Mouse (Mus musculus) cerebellum, adult 11 months (tissue): ENCODE measurements at regions not wholly inside any gene's neighbourhood (a gene's known extent, or its start where the extent isn't known, plus 50 kb on each side); places are given as distances from the start of the nearest gene placed in this dataset.

ENCODE experiments used
- DNase-seq: peaks from one replicate; pipeline ENCODE4 v3.0.0; 2022

DNA sequence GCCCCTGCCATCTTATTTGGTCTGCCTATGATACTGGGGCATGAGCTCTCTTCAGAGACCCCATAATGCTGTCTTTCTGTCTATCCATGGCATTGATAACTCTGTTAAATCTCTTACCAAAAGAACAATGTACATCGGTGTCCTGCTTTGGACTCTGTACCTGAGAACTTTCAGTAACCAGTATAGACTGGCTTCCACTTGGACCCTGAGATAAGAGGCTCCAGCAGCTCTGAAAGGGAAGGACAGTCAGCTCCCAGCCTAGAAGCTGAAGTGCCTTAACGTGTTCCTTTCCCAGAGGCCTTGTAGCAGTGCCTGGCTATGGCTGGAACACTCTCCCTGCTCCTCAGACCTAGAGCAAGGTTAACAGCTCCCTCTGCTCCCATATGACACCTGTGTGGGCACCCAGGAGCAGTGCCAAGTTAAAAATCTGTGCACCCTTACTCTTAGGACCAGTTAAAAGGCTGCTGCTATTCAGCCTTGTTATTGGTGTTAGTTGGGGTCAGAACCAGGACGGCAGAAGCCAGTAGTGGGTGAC, 343.8 kb upstream of the Hs6st1 start:
- no peak for DNase-seq

DNA sequence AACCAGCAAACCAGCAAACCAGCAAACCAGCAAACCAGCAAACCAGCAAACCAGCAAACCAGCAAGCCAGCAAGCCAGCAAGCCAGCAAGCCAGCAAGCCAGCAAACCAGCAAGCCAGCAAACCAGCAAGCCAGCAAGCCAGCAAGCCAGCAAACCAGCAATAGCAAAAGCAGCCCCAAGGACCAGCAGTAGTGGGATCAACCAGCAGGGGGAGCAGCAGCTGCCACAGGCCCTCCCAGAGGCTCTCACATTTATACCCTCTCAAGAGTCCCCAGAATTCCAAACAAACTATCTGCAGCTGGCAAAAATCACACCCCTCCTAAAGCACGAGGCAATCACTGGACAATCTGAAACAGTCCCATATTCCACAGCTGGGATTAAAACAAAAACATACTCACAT, 341.6 kb upstream of the Hs6st1 start:
- peak; percentile 31 for DNase-seq

DNA sequence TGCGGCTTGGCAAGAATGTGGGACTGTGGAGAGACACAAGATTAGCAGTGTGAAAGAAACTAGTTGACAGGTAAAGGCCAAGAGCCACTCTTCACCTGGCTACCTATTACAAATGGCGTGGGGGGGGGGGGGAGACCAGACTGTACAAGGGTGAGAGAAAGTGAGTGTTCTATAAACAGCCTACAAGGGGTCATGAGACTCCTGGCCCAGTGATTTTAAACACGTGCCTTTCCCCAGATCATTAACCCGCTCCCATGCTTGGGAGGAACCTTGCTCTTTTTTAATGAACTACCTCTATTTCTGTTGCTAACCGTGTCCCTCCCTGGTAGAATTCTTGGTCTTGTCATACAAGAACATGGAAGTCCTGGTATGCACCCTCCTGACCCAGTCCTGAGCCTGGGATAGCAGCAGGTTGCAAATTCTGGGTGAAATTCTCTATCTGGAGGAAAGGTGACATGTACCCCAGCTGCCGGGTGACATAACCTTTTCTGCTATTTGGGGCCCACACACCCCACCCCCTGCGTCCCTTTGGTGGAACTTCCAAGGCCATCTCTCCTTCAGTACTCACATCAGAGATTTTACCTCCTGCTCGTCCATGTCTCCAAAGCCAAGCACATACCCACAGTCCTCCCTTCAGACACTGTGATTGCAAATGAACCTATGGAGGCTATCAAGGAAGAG, 340.8 kb upstream of the Hs6st1 start:
- no peak for DNase-seq

DNA sequence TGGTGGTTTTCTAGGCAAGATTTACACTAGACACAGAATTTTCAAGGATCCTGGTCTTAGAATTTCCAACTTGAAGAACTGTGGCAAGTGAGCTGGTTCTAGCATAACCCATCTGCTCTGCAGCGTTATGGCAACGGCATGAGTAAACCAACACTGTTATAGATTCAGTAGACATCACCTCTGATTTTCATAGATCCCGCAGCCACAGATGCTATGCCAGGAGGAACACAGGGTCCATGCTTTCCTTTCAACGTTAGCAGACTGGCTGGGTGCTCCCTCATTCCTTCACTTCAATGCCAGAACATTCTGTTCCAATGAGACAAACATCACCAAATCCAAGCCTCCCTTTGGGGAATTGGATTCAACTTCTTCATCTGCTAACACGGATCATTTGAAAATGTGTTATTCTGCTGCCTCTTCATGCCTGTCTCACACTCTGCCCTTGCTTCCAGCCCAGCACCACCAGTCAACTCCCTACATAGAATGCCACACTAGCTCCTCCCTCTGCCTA, 338.4 kb upstream of the Hs6st1 start:
- no peak for DNase-seq

DNA sequence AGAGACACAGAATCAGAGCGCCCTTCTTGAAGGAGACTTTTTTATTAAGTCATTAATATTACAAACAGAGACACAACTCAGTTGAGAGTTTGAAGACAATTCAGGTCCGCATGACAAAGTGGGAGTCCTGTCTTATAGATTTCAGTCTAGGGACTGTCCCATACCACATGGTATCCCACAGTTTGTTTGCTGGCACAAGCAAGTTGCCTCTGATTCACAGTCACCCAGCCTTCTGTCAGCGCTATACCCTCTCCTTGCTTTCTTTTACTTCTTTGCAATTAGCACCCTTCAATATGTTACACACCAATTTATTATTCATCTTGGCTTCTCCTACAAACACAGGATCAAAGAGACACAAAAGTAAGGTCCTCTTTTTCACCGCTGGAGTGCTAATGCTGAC, 337.9 kb upstream of the Hs6st1 start:
- DNase-seq = no peak

DNA sequence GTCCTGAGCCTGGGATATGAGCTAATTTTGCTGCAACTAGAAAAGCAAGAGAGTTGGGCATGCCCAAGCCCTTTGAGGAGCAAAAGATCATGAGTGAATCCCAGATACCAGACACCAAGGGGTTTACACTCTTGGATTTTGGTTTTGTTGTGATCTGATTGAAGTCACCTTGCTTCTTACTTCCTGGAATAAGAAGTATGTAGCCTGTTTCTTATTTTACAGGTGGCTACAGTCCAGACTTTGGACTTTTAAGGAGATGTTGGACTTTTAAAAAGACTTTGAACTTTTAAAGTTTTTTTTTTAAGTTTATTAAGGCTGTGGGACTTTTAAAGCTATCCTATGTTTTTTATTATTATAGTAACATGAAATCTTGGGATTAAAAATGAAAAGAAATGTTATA, 332.0 kb upstream of the Hs6st1 start:
- DNase-seq = no peak

DNA sequence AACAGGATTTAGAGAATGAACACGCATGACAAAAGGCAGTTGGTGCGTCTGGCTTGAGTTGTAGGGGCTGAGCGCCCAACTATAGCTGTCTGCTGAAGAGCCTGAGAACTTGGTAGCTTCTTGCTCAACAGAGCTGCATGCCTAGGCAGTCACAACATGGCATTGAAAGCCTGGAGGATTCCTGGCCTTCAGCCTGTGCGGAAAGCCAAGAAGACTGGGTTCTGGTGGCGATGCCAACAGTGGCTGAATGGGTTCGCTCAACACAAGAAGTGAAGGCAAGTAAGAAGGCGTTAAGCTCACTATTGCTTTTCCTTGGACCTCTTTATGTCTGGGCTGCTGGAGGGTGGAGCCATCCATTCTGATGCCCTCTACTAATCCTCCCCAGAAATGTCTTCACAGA, 318.6 kb upstream of the Hs6st1 start:
- peak; percentile 4 for DNase-seq

DNA sequence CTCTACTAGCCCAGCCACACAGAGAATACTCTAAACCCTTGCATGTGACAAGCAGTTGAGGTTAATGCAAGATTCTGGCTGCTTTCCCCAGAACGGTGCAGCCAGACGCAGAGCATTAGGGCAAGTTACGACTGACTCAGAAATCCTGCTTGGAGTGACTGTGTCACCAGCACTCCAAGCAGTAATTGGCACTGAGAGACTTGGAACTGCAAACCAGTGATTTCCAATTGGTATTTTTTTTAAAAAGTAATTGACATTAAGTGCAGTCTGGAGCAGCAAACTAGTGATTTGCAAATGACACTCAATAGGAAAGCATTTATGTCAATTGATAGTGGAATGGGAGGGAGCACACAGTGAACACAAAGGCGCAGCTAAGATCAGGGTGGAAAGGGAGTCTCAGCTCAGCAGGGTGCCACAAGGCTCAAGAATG, 318.1 kb upstream of the Hs6st1 start:
- DNase-seq = no peak

DNA sequence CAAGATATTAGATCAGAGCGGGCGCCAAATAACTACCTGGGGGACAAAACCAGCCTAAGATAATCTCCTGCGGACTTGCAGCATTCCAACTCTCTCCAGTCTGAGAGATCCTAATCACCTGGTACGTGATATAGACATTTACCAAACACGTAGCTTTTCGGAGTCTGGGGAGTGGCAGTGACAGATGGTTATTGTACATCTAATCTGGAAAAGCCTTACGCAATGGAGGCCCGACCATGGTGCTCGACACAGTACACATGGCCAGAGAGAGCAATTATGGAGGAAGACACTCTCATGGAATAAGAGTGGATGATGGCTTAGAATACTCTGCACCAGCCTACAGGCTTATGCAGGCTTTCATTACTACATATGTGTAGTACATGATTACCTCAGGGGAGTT, 315.6 kb upstream of the Hs6st1 start:
- no peak for DNase-seq

DNA sequence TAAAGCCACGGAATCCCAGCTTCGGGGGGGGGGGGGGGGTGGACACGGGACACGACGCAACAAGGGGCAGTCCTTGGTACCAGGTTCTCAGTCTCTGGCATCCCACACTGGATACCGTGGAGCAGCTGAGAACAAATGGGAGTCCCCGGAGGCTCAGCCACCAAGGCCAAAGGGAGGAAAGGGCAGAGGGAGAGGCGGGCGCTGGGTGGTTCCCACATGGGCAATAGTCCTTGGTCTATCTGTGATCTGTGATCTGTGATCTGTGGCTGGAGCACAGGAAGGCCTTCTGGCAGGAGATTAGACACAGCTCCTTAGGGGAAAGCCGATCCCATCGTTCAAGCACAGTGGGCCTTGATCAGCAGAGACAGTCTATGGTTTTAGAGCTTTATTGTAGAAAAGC, 314.0 kb upstream of the Hs6st1 start:
- DNase-seq = no peak

DNA sequence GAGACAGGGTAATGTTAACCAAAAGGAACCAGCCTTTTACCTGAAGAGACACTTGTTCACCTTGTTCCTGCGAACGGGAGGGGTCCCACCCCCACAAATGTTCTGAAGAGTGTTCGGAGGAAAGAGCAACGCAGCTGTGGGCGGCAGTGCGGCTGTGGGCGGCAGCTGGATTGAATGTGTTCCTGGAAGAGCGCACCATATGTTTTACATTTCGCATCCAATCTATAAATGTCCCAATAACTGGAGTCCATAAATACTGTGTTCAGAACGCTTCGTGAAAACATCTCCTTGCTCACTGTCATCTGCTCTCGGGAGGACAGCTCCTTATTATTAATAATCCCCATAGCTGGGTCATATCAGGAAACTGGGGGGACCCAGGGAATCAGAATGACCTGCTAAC, 309.2 kb upstream of the Hs6st1 start:
- no peak for DNase-seq

DNA sequence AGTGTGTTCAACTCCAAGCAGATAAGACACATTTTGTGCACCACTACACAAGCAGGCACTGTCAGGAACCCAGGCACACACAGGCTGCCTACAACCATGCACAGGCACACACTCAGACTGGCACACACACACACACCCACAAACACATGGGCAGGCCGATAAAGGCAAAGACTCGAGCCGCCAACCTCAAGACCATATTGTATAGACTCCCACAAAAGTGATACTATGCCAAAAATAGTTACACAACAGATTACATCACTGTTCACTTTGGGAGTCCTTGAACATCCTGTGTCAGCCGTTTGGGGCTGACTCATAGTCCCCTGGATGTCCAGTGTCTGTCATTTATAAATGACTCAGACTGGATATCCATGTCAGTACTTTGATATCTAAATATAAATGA, 308.6 kb upstream of the Hs6st1 start:
- no peak for DNase-seq

DNA sequence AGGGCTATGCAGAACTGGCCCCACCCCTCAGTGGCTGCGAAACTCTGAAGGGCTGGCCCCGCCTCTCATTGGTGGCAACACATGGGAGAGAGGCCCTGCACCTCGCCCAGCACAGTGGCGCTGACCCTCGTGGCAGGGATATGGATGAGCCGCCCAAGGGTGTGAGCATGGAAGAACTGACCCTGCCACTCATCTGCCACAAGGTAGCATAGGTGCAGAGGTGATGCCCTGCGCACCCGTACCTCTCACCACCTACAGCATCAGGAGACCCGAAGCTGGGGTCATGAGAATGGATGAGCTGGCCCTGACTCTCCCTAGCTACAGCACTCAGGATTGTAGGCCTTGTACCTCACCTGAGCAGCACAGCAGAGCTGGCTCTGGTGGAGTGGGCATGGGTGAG, 305.1 kb upstream of the Hs6st1 start:
- DNase-seq = no peak

DNA sequence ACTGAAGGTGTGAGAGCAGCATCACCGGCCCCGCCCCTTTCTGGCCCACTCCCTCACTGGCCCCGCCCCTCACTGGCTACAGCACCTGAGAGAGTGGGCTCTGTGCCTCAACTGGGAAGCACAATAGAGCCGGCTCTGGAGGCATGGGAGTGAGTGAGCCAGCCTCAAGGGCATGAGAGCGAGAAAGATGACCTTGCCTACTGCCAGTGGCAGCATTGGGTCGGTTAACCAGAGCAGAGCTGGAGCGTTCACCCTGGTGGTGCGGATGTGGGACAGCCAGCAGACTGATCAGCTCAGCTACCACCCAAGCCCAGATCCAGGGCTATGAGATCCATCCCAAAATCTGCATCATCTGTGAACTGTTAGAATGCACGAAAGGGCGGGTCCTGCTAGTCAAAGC, 304.7 kb upstream of the Hs6st1 start:
- DNase-seq = no peak

DNA sequence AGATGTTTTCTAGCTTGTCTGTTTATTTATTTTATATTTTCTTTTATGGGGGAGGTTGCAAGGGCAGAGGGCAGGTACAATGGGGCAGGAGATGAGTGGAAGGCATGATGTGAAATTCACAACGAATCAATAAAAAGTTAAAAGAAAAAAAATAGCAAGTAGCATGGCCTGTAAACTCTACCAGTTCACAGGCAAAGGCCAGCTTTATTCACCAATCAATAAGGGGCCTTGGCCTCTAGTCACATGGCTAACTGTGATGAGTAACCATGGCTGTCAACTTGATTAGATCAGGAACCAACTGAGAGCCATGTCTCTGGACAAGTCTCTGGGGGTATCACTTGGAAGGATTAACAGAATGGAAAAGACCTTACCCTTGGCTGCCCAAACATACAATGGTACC, 304.1 kb upstream of the Hs6st1 start:
- no peak for DNase-seq

DNA sequence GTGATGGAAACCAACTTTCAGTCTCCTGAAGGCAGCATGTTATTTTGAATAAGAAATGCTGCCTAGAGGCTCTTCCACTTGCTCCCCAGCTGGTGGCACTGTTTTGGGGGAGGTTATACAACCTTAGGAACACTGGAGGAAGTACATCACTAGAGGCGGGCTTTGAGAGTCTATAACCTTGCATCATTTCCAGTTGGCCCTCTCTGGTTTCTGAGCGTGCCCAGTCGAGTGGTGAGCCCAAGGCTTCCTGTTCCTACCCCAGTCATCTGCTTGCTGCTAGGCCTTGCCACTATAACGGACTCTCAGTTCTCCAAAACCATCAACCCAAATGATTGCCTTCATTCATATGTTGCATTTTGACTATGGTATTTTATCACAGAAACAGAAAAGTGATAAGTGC, 302.5 kb upstream of the Hs6st1 start:
- DNase-seq = no peak

DNA sequence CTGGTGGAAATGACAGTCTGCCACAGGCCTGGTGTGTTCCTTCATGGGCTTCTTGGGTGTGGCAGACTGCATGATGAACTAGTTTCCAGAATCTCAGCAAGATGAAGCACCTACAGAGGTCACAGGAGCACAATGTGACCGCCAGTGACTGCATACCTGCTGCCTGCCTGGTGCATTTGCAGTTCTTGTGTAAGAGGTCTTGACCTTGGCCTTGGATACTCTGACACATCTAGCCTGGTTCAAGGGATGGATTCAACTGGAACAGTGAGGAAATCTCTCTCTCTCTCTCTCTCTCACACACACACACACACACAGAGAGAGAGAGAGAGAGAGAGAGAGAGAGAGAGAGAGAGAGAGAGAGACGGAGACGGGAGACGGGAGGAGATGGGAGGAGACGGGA, 301.9 kb upstream of the Hs6st1 start:
- no peak for DNase-seq

DNA sequence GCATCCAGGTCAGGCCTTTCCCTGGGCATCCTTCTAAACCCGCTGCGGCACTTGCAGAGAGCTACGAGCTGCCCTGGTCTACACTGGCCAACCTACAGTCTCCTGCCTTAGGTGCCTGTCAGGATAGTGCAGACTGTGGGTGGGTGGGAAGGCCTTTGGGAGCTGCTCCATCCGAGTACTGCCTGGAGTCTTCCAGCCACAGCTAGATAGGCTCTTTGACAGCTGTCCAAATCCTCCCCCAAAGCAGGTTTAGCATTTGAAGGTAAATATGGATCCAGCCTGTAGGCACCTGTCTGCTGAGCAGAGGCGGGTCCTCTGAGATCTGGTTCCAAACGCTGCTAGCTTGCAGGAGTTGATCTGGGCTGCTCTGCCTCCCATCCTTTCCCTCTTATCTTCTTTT, 295.6 kb upstream of the Hs6st1 start:
- no peak for DNase-seq

DNA sequence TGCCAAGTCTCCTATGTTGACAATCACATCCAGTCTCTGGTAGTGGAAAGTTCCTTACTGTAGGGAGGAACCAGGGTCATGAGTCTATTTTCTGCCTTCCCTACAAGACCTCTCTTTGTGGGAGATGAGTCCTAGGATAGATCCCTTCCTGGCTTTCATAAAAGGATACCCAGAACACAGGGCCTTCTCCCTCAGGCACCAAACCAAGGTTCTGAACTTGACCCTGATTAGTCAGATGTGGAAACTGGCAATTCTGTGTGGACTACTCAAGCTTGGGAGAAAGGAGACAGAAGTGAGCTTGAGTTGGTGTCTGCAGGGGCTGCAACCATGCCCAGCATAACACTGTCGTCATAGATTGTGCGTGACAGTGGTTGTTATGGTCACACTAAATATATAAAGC, 293.6 kb upstream of the Hs6st1 start:
- no peak for DNase-seq

DNA sequence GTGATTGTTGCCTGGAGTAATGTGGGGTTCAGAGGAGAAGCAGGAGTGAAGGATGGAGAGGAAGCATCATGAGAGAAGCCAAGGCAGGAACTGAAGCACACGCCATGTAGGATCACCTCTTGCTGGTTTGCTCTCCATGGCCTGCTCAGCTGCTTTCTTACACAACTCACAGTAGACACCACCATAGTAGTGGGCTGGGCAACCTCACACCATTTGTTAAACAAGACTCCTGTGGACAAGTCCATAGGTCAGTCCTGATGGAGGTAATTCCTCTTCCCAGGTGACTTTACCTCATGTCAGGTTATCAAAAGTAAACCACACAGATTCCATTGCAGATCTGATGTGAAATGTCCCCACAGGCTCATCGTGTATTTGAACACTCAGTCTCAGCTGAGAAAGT, 285.5 kb upstream of the Hs6st1 start:
- DNase-seq = no peak

DNA sequence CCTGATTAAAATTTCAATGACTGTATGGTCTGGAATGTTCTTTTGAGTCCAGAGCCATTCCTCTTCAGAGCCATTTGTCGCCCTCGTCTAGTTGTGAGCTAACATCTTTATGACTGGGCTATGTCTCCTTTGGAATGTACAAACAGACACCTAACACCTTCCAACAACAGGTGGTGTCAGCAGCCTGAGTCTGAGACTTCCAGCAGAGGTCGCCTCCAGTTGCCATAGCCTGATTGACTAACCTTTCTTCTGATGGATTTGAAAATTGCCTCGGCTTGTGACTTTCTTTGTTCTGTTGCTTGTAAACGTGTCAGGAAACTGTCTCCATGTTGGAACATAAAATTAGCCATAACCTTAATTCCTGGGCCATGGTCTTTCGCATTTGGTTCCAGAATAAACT, 284.8 kb upstream of the Hs6st1 start:
- DNase-seq = no peak

DNA sequence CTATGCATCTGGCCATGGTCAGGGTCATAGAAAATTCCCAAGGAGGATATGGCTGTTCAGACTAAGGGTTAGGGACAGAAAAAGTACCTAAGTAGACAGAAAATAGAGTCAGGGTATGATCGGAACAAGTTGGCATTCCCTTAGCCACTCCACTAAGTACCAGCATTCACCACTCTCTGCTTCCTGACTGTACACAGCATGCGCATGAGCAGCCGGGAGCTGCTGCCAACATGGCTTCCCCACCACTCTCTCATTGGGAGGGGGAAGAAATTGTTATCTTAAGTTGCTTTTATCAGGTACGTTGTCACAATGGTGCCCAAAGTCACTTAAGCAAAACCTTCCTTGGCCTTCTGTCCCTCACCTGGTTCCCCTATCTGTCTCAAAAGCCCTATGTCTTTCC, 282.0 kb upstream of the Hs6st1 start:
- no peak for DNase-seq

DNA sequence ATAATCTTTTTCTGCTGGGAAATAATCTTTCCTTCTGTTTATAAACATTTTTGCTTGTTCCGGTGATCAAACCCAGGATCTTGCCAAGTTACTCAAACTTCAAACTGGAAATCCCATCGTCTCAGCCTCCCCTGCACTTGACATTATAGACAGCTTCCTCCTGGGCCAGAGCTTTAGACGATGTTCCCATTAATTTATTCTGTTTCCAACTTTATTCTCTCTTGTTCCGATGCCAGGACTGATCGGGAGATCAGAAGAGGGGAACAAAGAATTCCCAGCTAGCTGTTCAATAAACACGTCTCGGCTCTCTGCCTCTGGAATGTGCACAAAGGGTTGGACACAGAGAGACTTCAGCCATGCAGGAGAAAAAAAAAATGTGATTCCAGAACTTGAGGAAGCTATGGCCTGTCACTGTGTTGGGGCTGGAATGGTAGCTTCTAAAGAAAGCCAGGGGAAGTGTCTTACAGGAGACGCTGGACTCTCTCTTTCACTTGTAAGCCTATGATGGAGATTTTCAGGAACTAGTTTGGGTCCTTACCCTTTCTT, 281.5 kb upstream of the Hs6st1 start:
- DNase-seq = no peak

DNA sequence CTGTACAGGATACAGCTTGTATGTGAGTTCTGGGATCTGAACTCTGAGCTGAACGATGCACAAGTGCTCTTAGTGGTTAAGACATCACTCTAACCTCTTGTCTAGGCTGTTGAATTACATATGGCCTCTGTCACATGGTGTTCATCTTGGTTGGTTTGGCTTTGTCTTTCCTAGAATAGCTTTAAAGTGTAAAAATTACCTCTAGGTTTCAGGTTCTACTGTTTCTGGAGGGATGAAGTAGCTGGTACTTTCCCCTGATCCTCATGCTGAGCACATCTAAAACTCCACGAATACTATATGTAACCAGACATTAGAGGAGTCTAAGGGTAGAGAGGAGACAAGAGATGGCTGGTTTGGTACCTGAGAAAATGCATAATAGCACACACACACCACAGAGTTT, 271.1 kb upstream of the Hs6st1 start:
- no peak for DNase-seq

DNA sequence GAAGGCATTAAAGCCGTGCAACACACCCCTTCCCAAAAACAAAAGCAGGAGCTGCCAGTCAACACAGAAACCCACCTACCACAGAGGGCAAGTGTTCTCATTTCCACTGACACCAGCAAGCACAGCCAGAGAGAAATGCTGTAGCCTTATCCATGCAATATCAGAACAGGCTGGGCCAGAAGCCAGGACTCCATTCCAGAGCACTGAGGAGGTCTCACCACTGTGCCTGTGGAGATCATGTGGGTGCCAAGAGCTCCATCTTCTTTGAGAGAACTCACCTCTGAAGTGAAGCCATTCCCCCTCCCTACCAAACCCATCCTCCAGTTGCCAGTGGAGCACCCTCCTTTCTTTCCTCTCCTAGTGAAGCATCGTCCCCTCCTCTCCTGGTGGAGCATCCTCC, 270.7 kb upstream of the Hs6st1 start:
- no peak for DNase-seq
